Mouse (Mus musculus) olfactory bulb, adult 2 months (tissue): ENCODE data around the gene Cyth3.

Experiments
- CTCF ChIP-seq: fragments of 200-500 bp; IDR thresholded peaks from 2 replicates; pipeline ENCODE4 v1.5.1; 2012; ENCODE audit warnings: low read depth, mild to moderate bottlenecking, low read length, moderate library complexity; ENCODE audit not compliant: insufficient read depth
- POLR2A ChIP-seq: fragments of 200-500 bp; IDR thresholded peaks from 2 replicates; pipeline ENCODE4 v1.6.1; 2012; ENCODE audit warnings: mild to moderate bottlenecking, low read depth, low read length, moderate library complexity; ENCODE audit not compliant: insufficient read depth

- TF ChIP-seq CTCF: no peak
- TF ChIP-seq POLR2A: no peak
Measured at GRCm38 (mm10) chr5:143639329-143639728, 17.1 kb downstream of the Cyth3 start.
